Mouse (Mus musculus): ENCODE measurements around the gene Cldn15. TPM values are rescaled to one million over a fixed set of nuclear protein-coding genes. Genes with fewer than 3 reads are reported as not detected.

The Cldn15 gene
- polyA plus RNA-seq, 1 experiment from 2014 or later: 11.9 TPM

DNA sequence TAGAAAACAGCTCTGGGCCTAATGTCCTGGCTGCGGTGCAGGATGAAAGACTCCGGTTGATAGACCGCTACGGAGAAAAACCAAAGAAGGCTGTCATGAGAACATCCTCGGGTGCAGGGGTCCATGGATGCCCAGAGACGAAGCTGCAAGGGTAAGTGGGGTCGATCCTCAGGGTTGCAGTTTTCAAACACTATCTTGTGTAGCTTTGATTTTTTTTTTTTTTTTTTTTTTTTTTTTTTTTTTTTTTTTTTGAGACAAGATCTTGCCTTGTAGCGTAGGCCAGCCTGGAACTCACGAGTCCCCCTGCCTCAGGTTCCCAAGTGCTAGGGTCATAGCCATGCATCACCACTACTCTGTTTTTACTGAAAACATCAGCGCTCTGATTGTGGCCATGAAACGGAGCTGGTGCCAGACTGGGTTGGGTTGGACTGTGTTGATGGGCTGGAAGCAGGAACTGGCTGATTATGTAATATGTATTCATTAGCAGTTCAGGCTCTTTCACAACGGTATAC is 12.9 kb upstream of the Cldn15 start:
- no peak for TF ChIP-seq CTCF (IDR thresholded peaks at IDR 0.05; ENCODE audit: low read depth)
- H3K36me3 ChIP-seq (ENCODE audit: insufficient read depth, low read length): no peaks in the 10 kb centered on the region
- H3K9me3 ChIP-seq (replicated peaks; ENCODE audit: low read length): no peaks in the 10 kb centered on the region
- ATAC-seq (replicated peaks; ENCODE audit: low FRiP score, low read depth): no peak
- peak overlapping the region; percentile 71 for H3K4me2 ChIP-seq (ENCODE audit: low read length)
- peaks cover 4% of the 10 kb centered on the region; the same call in 1 of the 2 replicates for H3K4me1 ChIP-seq (replicated peaks; ENCODE audit: insufficient read depth, low read length)
- peak; percentile 49 for DNase-seq (ENCODE audit: low spot score)
- WGBS: 2% methylated on average over 12 of the region's 12 CpGs
- peak overlapping the region; percentile 76 for H3K9ac ChIP-seq (ENCODE audit: low read depth, low read length)
- peak overlapping the region; percentile 67 for H3K27ac ChIP-seq
- peak overlapping the region; percentile 79 for H3K4me3 ChIP-seq (replicated peaks; ENCODE audit: low read depth, low read length)
- H3K27me3 ChIP-seq (ENCODE audit: insufficient read depth, low read length): no peaks in the 10 kb centered on the region

DNA sequence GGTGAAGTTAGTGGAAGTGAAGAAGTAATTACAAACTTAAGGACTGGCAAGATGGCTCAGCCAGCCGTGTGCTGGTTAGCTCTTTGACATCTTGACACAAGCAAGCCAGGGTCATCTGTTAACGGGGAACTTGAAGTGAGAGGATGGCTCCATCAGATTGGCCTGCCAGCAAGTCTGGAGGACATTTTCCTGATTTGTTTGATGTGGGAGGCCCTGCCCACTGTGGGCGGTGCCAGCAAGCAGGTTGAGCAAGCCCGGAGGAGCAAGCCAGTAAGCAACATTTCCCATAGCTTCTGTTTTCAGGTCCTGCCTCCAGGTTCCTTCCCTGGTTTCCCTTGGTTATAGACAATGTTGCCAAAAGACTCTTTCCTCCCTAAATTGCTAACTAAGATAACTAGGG is 10.8 kb upstream of the Cldn15 start:
- Histone ChIP-seq H3K36me3 (ENCODE audit: insufficient read depth, low read length) (no peaks in the 10 kb centered on the region), H3K27ac (no peak overlapping the region), H3K4me3 (replicated peaks; ENCODE audit: low read depth, low read length) (no peak overlapping the region), H3K4me2 (ENCODE audit: low read length) (no peak overlapping the region), H3K4me1 (replicated peaks; ENCODE audit: insufficient read depth, low read length) (peaks cover 4% of the 10 kb centered on the region; the same call in 1 of the 2 replicates), H3K9ac (ENCODE audit: low read depth, low read length) (no peak overlapping the region), H3K27me3 (ENCODE audit: insufficient read depth, low read length) (no peaks in the 10 kb centered on the region), H3K9me3 (replicated peaks; ENCODE audit: low read length) (no peaks in the 10 kb centered on the region)
- DNase-seq (ENCODE audit: low spot score) (no peak), ATAC-seq (replicated peaks; ENCODE audit: low FRiP score, low read depth) (no peak)
- WGBS: 81% methylated on average over 4 of the region's 4 CpGs
- TF ChIP-seq CTCF (IDR thresholded peaks at IDR 0.05; ENCODE audit: low read depth): no peak

DNA sequence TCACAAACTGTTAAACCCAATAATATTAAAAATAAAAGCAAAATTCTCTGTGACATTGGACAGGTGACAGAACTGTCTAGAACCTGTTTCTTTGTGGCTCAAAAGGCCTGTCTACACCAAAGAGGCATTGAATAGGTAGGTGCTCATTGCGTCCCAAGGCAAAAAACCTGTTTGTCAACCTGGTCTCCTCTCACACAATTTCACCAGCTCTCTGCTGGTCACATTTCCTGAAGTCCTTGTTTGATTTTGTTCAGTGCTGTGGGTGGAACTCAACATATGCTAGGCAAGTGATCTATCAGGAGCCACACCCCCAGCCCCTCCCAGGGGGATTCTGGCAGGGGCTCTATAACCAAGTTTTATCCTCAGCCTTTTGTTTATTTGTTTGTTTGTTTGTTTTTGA is 9.2 kb upstream of the Cldn15 start:
- no peak overlapping the region for H3K9ac ChIP-seq (ENCODE audit: low read depth, low read length)
- H3K27ac ChIP-seq: no peak overlapping the region
- no peaks in the 10 kb centered on the region for H3K36me3 ChIP-seq (ENCODE audit: insufficient read depth, low read length)
- peaks cover 9% of the 10 kb centered on the region; the same call in 1 of the 2 replicates for H3K4me1 ChIP-seq (replicated peaks; ENCODE audit: insufficient read depth, low read length)
- H3K4me3 ChIP-seq (replicated peaks; ENCODE audit: low read depth, low read length): no peak overlapping the region
- no peaks in the 10 kb centered on the region for H3K27me3 ChIP-seq (ENCODE audit: insufficient read depth, low read length)
- ATAC-seq (replicated peaks; ENCODE audit: low FRiP score, low read depth): no peak
- H3K9me3 ChIP-seq (replicated peaks; ENCODE audit: low read length): no peaks in the 10 kb centered on the region
- DNase-seq (ENCODE audit: low spot score): no peak
- no peak overlapping the region for H3K4me2 ChIP-seq (ENCODE audit: low read length)
- no peak for TF ChIP-seq CTCF (IDR thresholded peaks at IDR 0.05; ENCODE audit: low read depth)
- 87% methylated on average over 1 of the region's 1 CpGs for WGBS

DNA sequence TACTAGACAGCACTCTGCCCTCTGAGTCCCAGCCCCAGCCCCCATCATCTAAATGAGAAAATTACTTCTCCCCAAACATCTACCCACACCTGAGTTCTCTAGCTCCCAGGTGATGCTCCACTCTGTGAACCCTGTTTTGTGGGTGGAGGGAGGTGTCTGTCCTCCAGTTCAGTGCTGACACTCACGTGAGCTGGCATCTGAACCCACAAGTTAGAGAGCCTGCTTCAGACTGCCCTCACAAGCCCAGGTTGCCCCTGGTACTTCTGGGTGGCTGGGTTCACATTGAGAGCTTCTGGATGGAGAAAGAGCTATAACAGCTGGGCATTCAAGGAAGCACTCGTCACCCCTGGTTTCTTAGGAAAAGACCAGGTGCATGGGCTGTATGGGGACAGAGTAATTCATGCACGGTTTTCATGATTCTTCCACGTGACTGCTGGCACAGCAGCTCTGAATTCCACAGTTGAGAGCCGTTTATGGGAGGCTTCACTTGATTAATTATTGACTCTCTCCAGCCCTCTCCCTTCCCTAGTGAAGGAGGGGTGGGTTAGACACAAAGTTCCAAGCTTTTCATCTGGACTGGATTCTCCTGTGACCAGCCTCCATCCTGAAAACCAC is 7.3 kb upstream of the Cldn15 start:
- H3K9me3 ChIP-seq (replicated peaks; ENCODE audit: low read length): no peaks in the 10 kb centered on the region
- no peak overlapping the region for H3K9ac ChIP-seq (ENCODE audit: low read depth, low read length)
- H3K27me3 ChIP-seq (ENCODE audit: insufficient read depth, low read length): no peaks in the 10 kb centered on the region
- WGBS: 28% methylated on average over 5 of the region's 5 CpGs
- DNase-seq (ENCODE audit: low spot score): peak; percentile 73
- peaks cover 10% of the 10 kb centered on the region for H3K36me3 ChIP-seq (ENCODE audit: insufficient read depth, low read length)
- ATAC-seq (replicated peaks; ENCODE audit: low FRiP score, low read depth): peak; percentile 58
- peak overlapping the region; percentile 81 for H3K27ac ChIP-seq
- H3K4me3 ChIP-seq (replicated peaks; ENCODE audit: low read depth, low read length): no peak overlapping the region
- H3K4me2 ChIP-seq (ENCODE audit: low read length): 0 out of 2 replicates have a peak overlapping the region, but pooled peaks have one; percentile 10
- peaks cover 12% of the 10 kb centered on the region; the same call in 1 of the 2 replicates for H3K4me1 ChIP-seq (replicated peaks; ENCODE audit: insufficient read depth, low read length)
- no peak for TF ChIP-seq CTCF (IDR thresholded peaks at IDR 0.05; ENCODE audit: low read depth)

DNA sequence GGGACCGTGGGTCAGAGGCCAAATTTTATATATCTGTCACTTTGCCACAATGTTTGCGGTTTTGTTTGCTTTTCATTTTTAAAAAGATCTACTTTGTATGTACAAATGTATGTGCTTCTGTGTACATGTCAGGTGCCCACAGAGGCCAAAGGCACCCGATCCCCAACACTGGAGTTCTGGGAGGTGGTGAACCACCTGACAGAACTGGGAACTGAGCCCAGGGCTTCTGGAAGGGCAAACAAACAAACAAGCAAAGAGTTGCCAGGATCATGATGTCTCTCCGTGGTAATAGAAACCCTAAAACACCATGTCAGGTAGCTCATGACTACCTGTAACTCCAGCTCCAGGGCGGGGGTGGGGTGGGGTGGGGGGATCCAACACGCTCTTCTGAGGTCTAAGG is 6.4 kb upstream of the Cldn15 start:
- no peak overlapping the region for H3K4me2 ChIP-seq (ENCODE audit: low read length)
- 85% methylated on average over 6 of the region's 6 CpGs for WGBS
- no peak for TF ChIP-seq CTCF (IDR thresholded peaks at IDR 0.05; ENCODE audit: low read depth)

DNA sequence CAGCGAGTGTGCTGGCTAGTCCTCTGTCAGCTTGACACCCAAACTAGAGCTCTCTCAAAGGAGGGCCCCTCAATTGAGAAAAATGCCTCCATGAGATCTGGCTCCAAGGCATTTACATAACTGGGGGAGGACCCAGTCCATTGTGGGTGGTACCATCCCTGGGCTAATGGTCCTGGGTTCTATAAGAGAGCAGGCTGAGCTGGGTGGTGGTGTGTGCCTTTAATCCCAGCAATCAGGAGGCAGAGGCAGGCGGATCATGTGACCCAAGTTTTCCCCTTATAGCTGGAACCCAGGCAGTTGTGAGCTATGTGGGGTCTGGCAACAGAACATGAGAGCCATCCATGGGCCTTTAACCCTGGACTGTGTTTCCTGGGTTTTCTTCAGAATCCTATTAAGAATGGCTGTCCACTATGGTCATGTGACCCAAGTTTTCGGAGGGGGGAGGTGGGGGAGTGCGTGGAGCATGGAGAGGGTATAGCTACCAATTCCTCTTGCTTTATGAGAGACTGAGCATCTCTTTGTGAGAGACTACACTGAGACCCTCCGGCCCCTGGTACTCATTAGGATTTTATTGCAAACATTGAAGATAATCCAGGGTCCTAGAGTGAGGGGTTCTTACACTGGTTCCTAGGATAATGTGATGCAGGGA is 5.0 kb upstream of the Cldn15 start:
- WGBS: 22% methylated on average over 5 of the region's 5 CpGs
- Histone ChIP-seq H3K4me3 (replicated peaks; ENCODE audit: low read depth, low read length) (peak overlapping the region; percentile 65), H3K36me3 (ENCODE audit: insufficient read depth, low read length) (peaks cover 24% of the 10 kb centered on the region), H3K27me3 (ENCODE audit: insufficient read depth, low read length) (no peaks in the 10 kb centered on the region), H3K4me1 (replicated peaks; ENCODE audit: insufficient read depth, low read length) (peaks cover 26% of the 10 kb centered on the region), H3K9ac (ENCODE audit: low read depth, low read length) (peak overlapping the region; percentile 73; the same call in 1 of the 2 replicates), H3K27ac (peak overlapping the region; percentile 91), H3K9me3 (replicated peaks; ENCODE audit: low read length) (no peaks in the 10 kb centered on the region), H3K4me2 (ENCODE audit: low read length) (peak overlapping the region; percentile 76)
- no peak for DNase-seq (ENCODE audit: low spot score)
- peak; percentile 1; the same call in 1 of the 2 replicates for ATAC-seq (replicated peaks; ENCODE audit: low FRiP score, low read depth)
- TF ChIP-seq CTCF (IDR thresholded peaks at IDR 0.05; ENCODE audit: low read depth): no peak

More for the DNA sequence above, 6.4 kb upstream of the Cldn15 start:
- peaks cover 19% of the 10 kb centered on the region for H3K36me3 ChIP-seq (ENCODE audit: insufficient read depth, low read length)
- ATAC-seq (replicated peaks; ENCODE audit: low FRiP score, low read depth) (no peak), DNase-seq (ENCODE audit: low spot score) (no peak)
- no peaks in the 10 kb centered on the region for H3K9me3 ChIP-seq (replicated peaks; ENCODE audit: low read length)
- no peak overlapping the region for H3K4me3 ChIP-seq (replicated peaks; ENCODE audit: low read depth, low read length)
- H3K4me1 ChIP-seq (replicated peaks; ENCODE audit: insufficient read depth, low read length): peaks cover 12% of the 10 kb centered on the region; the same call in 1 of the 2 replicates
- no peaks in the 10 kb centered on the region for H3K27me3 ChIP-seq (ENCODE audit: insufficient read depth, low read length)
- H3K27ac ChIP-seq: peak overlapping the region; percentile 81
- H3K9ac ChIP-seq (ENCODE audit: low read depth, low read length): no peak overlapping the region
